Mouse (Mus musculus) bone marrow, adult 2 months (tissue): ENCODE data around the gene Hmgcl.

Experiments
- CTCF ChIP-seq: fragments of 200-500 bp; IDR thresholded peaks from 2 replicates; pipeline ENCODE4 v1.5.1; 2011; ENCODE audit warnings: low read length, control low read depth; ENCODE audit not compliant: control insufficient read depth, insufficient read depth
- POLR2A ChIP-seq: fragments of 200-500 bp; IDR thresholded peaks from 2 replicates; pipeline ENCODE4 v1.6.1; 2011; ENCODE audit warnings: low read depth, mild to moderate bottlenecking, control low read depth, low read length, borderline replicate concordance; ENCODE audit not compliant: control insufficient read depth

DNA sequence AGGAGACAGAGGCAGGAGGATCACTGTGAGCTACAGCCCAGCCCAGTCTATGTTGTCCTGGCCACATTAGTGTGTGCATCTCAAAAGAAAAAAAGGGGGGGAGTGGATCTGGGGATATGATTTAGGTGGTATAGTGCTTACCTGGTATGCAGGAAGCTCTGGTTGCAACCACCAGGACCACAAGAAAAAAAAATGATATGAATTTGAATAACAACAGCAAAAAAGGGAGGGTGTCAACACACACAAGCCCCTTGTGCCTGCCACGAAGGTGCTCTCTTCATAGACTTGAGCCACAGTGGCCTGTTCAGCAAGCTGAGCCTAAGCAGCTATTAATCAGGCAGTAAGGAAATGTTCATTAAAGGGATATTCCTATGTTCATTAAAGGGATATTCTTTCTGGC, 41.4 kb upstream of the Hmgcl start:
- TF ChIP-seq CTCF (no peak), POLR2A (no peak)
